Mouse (Mus musculus) T-cell, adult 66 days (primary cell): ENCODE data around the gene Ush1g. TPM values are rescaled to one million over a fixed set of nuclear protein-coding genes. Genes with fewer than 3 reads are reported as not detected.

ENCODE experiments used
- total RNA-seq, 2 experiments: library from RNA; stranded (reverse); gene quantifications; 3 replicates in 1 of 2; 4 replicates in 1 of 2; pipeline ENCODE4 v1.2.4; 2023

Gene Ush1g
- not detected for total RNA-seq

GRCm38 (mm10) chr11:115321906-115322693 is at the start of gene Ush1g:
Ush1g (minus strand) TSS chr11:115322041.

GRCm38 (mm10) chr11:115367395-115367944 is 45.6 kb upstream of the Ush1g start, which contains the start of gene Hid1:
Hid1 (minus strand) TSS chr11:115367756.

GRCm38 (mm10) chr11:115334531-115334930 is 12.7 kb upstream of the Ush1g start, which contains the start of gene Otop3:
Otop3 (plus strand) TSS chr11:115334731.

GRCm38 (mm10) chr11:115306863-115307262 is 15.0 kb downstream of the Ush1g start, which contains the start of gene Otop2:
Otop2 (plus strand) TSS chr11:115307163.

GRCm38 (mm10) chr11:115297214-115297826 is 24.5 kb downstream of the Ush1g start, which contains the start of gene Fads6:
Fads6 (minus strand) TSS chr11:115297663.

GRCm38 (mm10) chr11:115276780-115277603 is 44.8 kb downstream of the Ush1g start, which contains the start of gene Fdxr:
Fdxr (minus strand) TSS chr11:115277050.

GRCm38 (mm10) chr11:115267061-115267883 is 54.6 kb downstream of the Ush1g start, which contains the start of gene Grin2c:
Grin2c (minus strand) TSS chr11:115267243.

Other genes starting within 250 kb of the Ush1g start
- gene Rab37, start 230.6 kb downstream of the Ush1g start, total RNA-seq = 10 to 100 TPM; 44.7 to 51.2 TPM
- gene Cd300lf, start 188.0 kb downstream of the Ush1g start, total RNA-seq = 1 to 10 TPM in 1 of 2 experiments, under 1 TPM in 1; 0.68 to 1.0 TPM
- gene Slc9a3r1, start 158.7 kb downstream of the Ush1g start, total RNA-seq = 100 to 1,000 TPM; 207 to 214 TPM
- 10 to 100 TPM; 15.5 to 25.2 TPM for gene Tmem104, start 134.6 kb downstream of the Ush1g start, total RNA-seq
- 1 to 10 TPM; 5.2 to 5.5 TPM for gene Nat9, start 134.2 kb downstream of the Ush1g start, total RNA-seq
- not detected for gene Grin2c, start 54.8 kb downstream of the Ush1g start, total RNA-seq
- 10 to 100 TPM; 22.5 to 25.4 TPM for gene Fdxr, start 45.0 kb downstream of the Ush1g start, total RNA-seq
- gene Fads6, start 24.4 kb downstream of the Ush1g start, total RNA-seq = 1 to 10 TPM; 1.1 to 1.2 TPM
- not detected for gene Otop2, start 14.9 kb downstream of the Ush1g start, total RNA-seq
- not detected for gene Otop3, start 12.7 kb upstream of the Ush1g start, total RNA-seq
- 10 to 100 TPM; 47.2 to 49.2 TPM for gene Hid1, start 45.7 kb upstream of the Ush1g start, total RNA-seq
- 1 to 10 TPM; 2.1 to 3.1 TPM for gene Cdr2l, start 59.9 kb upstream of the Ush1g start, total RNA-seq
- gene Mrpl58, start 81.7 kb upstream of the Ush1g start, total RNA-seq = 100 to 1,000 TPM; 120 to 151 TPM
- 100 to 1,000 TPM; 236 to 252 TPM for gene Atp5h, start 97.9 kb upstream of the Ush1g start, total RNA-seq
- gene Kctd2, start 98.1 kb upstream of the Ush1g start, total RNA-seq = 10 to 100 TPM; 61.5 TPM
- not detected for gene Trim80, start 118.5 kb upstream of the Ush1g start, total RNA-seq
- gene Slc16a5, start 140.4 kb upstream of the Ush1g start, total RNA-seq = 10 to 100 TPM; 23.8 to 32.4 TPM
- 10 to 100 TPM; 37.1 to 43.6 TPM for gene Armc7, start 153.6 kb upstream of the Ush1g start, total RNA-seq
- 100 to 1,000 TPM; 134 to 141 TPM for gene Nt5c, start 169.8 kb upstream of the Ush1g start, total RNA-seq
- gene Jpt1, start 192.3 kb upstream of the Ush1g start, total RNA-seq = 100 to 1,000 TPM; 208 to 231 TPM
- gene Sumo2, start 214.2 kb upstream of the Ush1g start, total RNA-seq = 100 to 1,000 TPM; 247 to 268 TPM
- 10 to 100 TPM; 71.9 to 80.3 TPM for gene Nup85, start 242.4 kb upstream of the Ush1g start, total RNA-seq